Mouse (Mus musculus) heart, adult 8-10 months (tissue): Measurements from ENCODE around the gene Cdkn2aip. TPM values are rescaled to one million over a fixed set of nuclear protein-coding genes. Genes with fewer than 3 reads are reported as not detected.

ENCODE experiments used
- total RNA-seq, 4 experiments: library from RNA; stranded (reverse); gene quantifications; 2 replicates each; pipeline ENCODE4 v1.2.4; 2022

Cdkn2aip gene
- total RNA-seq, 4 experiments from 2014 or later: 7.8 to 8.7 (median 8.6) TPM

Other genes with a start within 250 kb of the Cdkn2aip start
- 10 to 100 TPM; 20.1 to 21.7 (median 20.8) TPM for gene Trappc11, start 180.5 kb downstream of the Cdkn2aip start, total RNA-seq
- gene Rwdd4a, start 180.3 kb downstream of the Cdkn2aip start, total RNA-seq: 10 to 100 TPM; 53.3 to 70.3 (median 58.0) TPM
- 1 to 10 TPM; 5.4 to 6.7 (median 5.5) TPM for gene Ing2, start 38.4 kb downstream of the Cdkn2aip start, total RNA-seq
- not detected for gene Cldn24, start 108.2 kb upstream of the Cdkn2aip start, total RNA-seq
- gene Cldn22, start 110.5 kb upstream of the Cdkn2aip start, total RNA-seq: not detected